Mouse (Mus musculus) heart, postnatal 0 days (tissue): ENCODE data around the gene Wdr95.
"Not testable (repeated sequence)": the region's sequence is repeated elsewhere in the genome, so short reads cannot be mapped to it uniquely, and the experiment has no call there.

Experiments
- CTCF ChIP-seq: IDR thresholded peaks from 2 replicates; pipeline ENCODE4 v1.5.1; 2016; ENCODE audit warnings: antibody characterized with exemption, control low read depth, low read depth
- EP300 ChIP-seq: IDR thresholded peaks from 2 replicates; pipeline ENCODE4 v1.6.1; 2016; ENCODE audit warnings: antibody characterized with exemption, low read depth

- not testable (repeated sequence) for TF ChIP-seq EP300, CTCF
These were observed 1.2 kb upstream of the Wdr95 start for GRCm38 (mm10) chr5:149527292-149527691.
